Mouse (Mus musculus) limb, embryonic 14.5 days (tissue): Measurements from ENCODE around the gene Trpm4. TPM values are rescaled to one million over a fixed set of nuclear protein-coding genes. Genes with fewer than 3 reads are reported as not detected.

Experiments used
- ATAC-seq: fragments of 200-750 bp; cut with Nextera tagmentation; 2 replicates; pipeline ENCODE4 v1.8.0; 2017; ENCODE audit warnings: low read depth, moderate number of reproducible peaks, moderate TSS enrichment; ENCODE audit not compliant: low FRiP score
- DNase-seq: peaks from one replicate; pipeline ENCODE4 v3.0.0-alpha.2; 2015; ENCODE audit warnings: low spot score
- H3K27ac ChIP-seq: fragments of 300-500 bp; sonication (generic); replicated peaks from 2 replicates; pipeline ENCODE4 v1.5.1; 2014; ENCODE audit warnings: low read depth, mild to moderate bottlenecking, low read length, moderate library complexity, mixed read lengths
- H3K27me3 ChIP-seq: fragments of 300-500 bp; sonication (generic); 2 replicates; pipeline ENCODE4 v1.6.1; 2014; ENCODE audit warnings: low read length, mixed read lengths; ENCODE audit not compliant: control insufficient read depth, insufficient read depth
- H3K36me3 ChIP-seq: fragments of 300-500 bp; sonication (generic); 2 replicates; pipeline ENCODE4 v1.6.1; 2014; ENCODE audit warnings: mild to moderate bottlenecking, low read length, moderate library complexity, mixed read lengths; ENCODE audit not compliant: control insufficient read depth, insufficient read depth
- H3K4me1 ChIP-seq: fragments of 300-500 bp; sonication (generic); 2 replicates; pipeline ENCODE4 v1.6.1; 2014; ENCODE audit warnings: antibody characterized with exemption, low read length, mixed read lengths; ENCODE audit not compliant: control insufficient read depth, insufficient read depth
- H3K4me2 ChIP-seq: fragments of 300-500 bp; sonication (generic); replicated peaks from 2 replicates; pipeline ENCODE4 v1.6.1; 2014; ENCODE audit warnings: low read depth, mild to moderate bottlenecking, low read length, moderate library complexity; ENCODE audit not compliant: severe bottlenecking
- H3K4me3 ChIP-seq: fragments of 300-500 bp; sonication (generic); replicated peaks from 2 replicates; pipeline ENCODE4 v1.5.1; 2014; ENCODE audit warnings: low read length
- H3K9ac ChIP-seq: fragments of 300-500 bp; sonication (generic); 2 replicates; pipeline ENCODE4 v1.6.1; 2014; ENCODE audit warnings: mild to moderate bottlenecking, low read depth, low read length, moderate library complexity; ENCODE audit not compliant: severe bottlenecking
- H3K9me3 ChIP-seq: fragments of 300-500 bp; sonication (generic); 2 replicates; pipeline ENCODE4 v1.6.1; 2016; ENCODE audit warnings: low read length; ENCODE audit not compliant: control insufficient read depth
- POLR2A ChIP-seq: fragments of 200-500 bp; IDR thresholded peaks from 2 replicates; pipeline ENCODE4 v1.8.0; 2012; ENCODE audit warnings: inconsistent platforms, mild to moderate bottlenecking, moderate library complexity, borderline replicate concordance; ENCODE audit not compliant: insufficient read depth, insufficient read length; ENCODE audit errors: extremely low read depth
- WGBS: fragments of 180-500 bp; shearing (Covaris S2); extraction: QIAGEN DNeasy Blood & Tissue Kit; methylation state at CpG from one replicate; pipeline ENCODE4 v1.1.7; 2014; 5-methylcytosine and 5-hydroxymethylcytosine counted together
- polyA plus RNA-seq, 2 experiments: library from polyadenylated mRNA; depleted of rRNA in 1 of 2; stranded (reverse) in 1 of 2; unstranded in 1 of 2; fragments of >200 nt; fragmentation: Nextera tagmentation in 1 of 2; extraction: Ambion mirVana in 1 of 2; gene quantifications; 2 replicates each; pipeline versions ENCODE4 v1.2.1 to v1.2.3; 2012 to 2014

Gene Trpm4
- polyA plus RNA-seq, 2 experiments = 15.8 to 42.6 TPM

- no peak overlapping the region for H3K4me2 ChIP-seq
- no peaks in the 10 kb centered on the region for H3K27me3 ChIP-seq
- no peaks in the 10 kb centered on the region for H3K9me3 ChIP-seq
- no peak overlapping the region for H3K9ac ChIP-seq
- peaks cover 6% of the 10 kb centered on the region for H3K36me3 ChIP-seq
- no peak for DNase-seq
- no peak overlapping the region for H3K27ac ChIP-seq
- WGBS = 72% methylated on average over 6 of the region's 6 CpGs
- H3K4me3 ChIP-seq = no peak overlapping the region
- ATAC-seq = no peak
- TF ChIP-seq POLR2A = no peak
- H3K4me1 ChIP-seq = peaks cover 19% of the 10 kb centered on the region
These were observed 2.1 kb downstream of the Trpm4 start for GRCm38 (mm10) chr7:45331502-45331901.

- WGBS = 78% methylated on average over 13 of the region's 13 CpGs
- ATAC-seq = no peak
- no peak overlapping the region for H3K4me2 ChIP-seq
- no peak for DNase-seq
- H3K9me3 ChIP-seq = no peaks in the 10 kb centered on the region
- peaks cover 22% of the 10 kb centered on the region for H3K36me3 ChIP-seq
- peaks cover 9% of the 10 kb centered on the region for H3K4me1 ChIP-seq
- H3K4me3 ChIP-seq = no peak overlapping the region
- H3K9ac ChIP-seq = no peak overlapping the region
- no peaks in the 10 kb centered on the region for H3K27me3 ChIP-seq
- no peak overlapping the region for H3K27ac ChIP-seq
- no peak for TF ChIP-seq POLR2A
These were observed 4.6 kb downstream of the Trpm4 start for GRCm38 (mm10) chr7:45328841-45329475.

GRCm38 (mm10) chr7:45325800-45326199, 7.8 kb downstream of the Trpm4 start:
- Histone ChIP-seq H3K9ac (no peak overlapping the region), H3K27me3 (no peaks in the 10 kb centered on the region), H3K27ac (no peak overlapping the region), H3K36me3 (peaks cover 34% of the 10 kb centered on the region), H3K9me3 (no peaks in the 10 kb centered on the region), H3K4me1 (no peaks in the 10 kb centered on the region), H3K4me3 (no peak overlapping the region), H3K4me2 (no peak overlapping the region)
- ATAC-seq (no peak), DNase-seq (no peak)
- no peak for TF ChIP-seq POLR2A

GRCm38 (mm10) chr7:45323069-45323468, 10.5 kb downstream of the Trpm4 start:
- Histone ChIP-seq H3K4me2 (no peak overlapping the region), H3K27me3 (no peaks in the 10 kb centered on the region), H3K36me3 (peaks cover 43% of the 10 kb centered on the region), H3K27ac (no peak overlapping the region), H3K4me1 (no peaks in the 10 kb centered on the region), H3K4me3 (no peak overlapping the region), H3K9me3 (no peaks in the 10 kb centered on the region), H3K9ac (no peak overlapping the region)
- no peak for TF ChIP-seq POLR2A
- DNase-seq = no peak
- 56% methylated on average over 5 of the region's 5 CpGs for whole genome bisulfite sequencing
- ATAC-seq = no peak

GRCm38 (mm10) chr7:45322245-45322644, 11.3 kb downstream of the Trpm4 start:
- H3K4me2 ChIP-seq = no peak overlapping the region
- no peak for TF ChIP-seq POLR2A
- H3K36me3 ChIP-seq = peaks cover 50% of the 10 kb centered on the region
- 88% methylated on average over 4 of the region's 4 CpGs for WGBS
- DNase-seq (no peak), ATAC-seq (no peak)
- H3K9me3 ChIP-seq = no peaks in the 10 kb centered on the region
- H3K4me1 ChIP-seq = no peaks in the 10 kb centered on the region
- H3K27me3 ChIP-seq = no peaks in the 10 kb centered on the region
- H3K4me3 ChIP-seq = no peak overlapping the region
- no peak overlapping the region for H3K27ac ChIP-seq
- no peak overlapping the region for H3K9ac ChIP-seq
